Mouse (Mus musculus) lung, postnatal 25 days (tissue): Measurements from ENCODE around the gene Lrriq1.

Source experiments
- DNase-seq: peaks from one replicate; pipeline ENCODE4 v3.0.0; 2022; ENCODE audit warnings: low spot score

Gene Lrriq1

DNA sequence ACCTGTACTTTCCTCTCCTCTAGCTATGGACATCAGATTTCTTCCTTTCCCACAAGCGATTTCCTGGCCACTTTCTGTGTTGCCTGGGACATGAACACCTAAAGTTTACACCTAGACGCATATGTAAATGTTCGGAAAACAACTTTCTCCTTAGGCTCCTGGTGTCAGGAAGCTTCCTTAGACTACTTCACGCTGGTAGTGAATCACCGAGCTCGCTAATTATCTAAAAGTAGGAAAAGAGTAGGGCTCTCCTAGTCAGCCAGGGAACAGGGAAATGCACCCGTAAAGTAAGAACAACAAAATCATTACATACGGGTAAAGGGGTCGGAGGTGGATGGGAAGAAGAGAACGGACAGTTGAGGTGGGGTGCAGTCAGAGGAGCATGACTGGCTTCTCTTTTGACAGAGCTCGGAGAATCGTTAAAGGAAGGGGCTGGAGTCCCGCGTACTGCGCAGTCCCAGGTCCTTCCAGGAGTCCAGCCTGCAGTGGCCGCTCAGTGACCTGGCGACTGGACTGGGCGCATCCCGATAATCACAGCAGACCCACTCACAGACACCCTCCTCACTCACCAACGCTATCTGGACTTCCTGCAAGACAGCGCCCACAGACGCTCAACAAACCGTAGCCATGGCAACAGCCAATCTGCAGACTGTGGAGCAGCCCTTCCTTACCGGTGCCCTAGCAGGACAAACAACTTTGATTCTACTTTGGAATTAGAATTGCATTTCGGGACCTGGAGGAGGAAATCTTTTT is at the start of gene Lrriq1:
Gene Lrriq1 (minus strand): TSS at position 616 of the 753 bp plus-strand sequence.
- peak; percentile 23 for DNase-seq

DNA sequence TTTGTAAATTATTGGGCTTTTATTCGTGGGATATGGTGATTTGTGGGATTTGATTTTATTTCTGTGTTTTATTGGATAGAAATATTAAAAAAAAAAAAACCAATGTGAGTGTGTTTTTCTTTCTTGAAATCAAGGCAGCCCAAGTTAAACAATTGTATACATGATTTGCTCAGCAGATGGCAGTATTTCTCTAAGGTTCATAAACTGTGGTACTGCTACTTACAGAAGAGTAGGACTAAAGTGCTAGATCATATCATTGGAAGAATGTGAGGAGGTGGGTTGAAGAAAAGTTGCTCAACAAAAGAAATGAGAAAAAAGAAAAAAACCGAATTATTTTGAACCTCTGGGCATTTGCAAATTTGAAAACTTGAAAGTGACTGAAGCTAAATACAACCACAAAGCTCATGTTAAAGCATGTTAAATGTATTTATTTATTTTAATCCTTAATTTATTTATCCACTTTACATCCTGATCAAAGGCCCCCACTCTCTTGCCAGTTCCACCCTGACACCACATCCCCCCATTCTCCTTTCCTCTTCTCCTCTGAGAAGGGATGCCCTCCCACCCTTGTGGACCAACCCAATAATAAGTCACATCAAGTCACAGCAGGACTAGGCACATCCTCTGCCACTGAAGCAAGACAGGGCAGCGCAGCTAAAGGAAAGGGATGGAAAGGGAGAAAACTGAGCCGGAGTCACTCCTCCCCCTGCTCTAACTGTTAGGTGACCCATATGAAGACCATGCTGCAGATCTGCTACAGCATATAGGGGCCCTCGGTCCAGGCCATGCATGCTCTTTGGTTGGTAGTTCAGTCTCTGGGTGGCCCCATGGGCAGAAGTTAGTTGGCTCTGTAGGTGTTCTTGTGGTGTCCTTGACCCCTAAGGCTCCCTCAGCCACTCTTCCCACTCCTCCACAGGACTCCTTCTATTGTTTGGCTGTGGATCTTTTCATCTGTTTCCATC is 18.0 kb upstream of the Lrriq1 start:
- peak; percentile 4 for DNase-seq

DNA sequence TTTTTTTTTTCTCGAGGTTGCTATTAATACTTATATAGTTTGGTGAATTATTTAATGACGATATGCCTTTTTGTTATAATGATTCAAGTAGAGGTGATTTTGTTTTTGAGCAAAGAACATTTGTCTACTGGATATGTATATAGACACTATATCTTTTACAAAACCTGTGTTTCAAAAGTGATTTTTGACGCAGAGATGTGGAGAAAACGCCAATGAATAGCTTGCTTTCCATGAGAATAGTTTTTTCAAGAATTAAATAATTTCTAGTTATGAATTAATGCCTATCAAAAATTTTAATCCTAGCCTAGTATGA is 294 bp upstream of the Lrriq1 start:
- DNase-seq: no peak

DNA sequence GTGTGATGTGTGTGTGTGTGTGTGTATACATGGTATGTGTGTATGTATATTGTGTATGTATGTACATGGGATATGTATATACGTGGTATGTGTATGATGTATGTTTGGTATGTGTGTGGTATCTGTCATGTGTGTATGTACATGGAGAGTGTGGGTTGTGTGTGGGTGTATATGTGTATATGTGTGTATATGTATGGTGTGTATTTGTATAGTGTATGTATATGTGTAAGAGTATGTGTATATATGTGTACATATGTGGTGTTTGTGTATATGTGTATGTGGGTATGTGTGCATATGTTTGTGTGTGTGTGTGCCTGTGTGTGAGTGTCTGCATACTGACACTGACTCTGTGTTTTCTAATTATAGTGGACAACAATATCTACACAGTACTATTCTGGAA is 9.5 kb downstream of the Lrriq1 start:
- DNase-seq: no peak

DNA sequence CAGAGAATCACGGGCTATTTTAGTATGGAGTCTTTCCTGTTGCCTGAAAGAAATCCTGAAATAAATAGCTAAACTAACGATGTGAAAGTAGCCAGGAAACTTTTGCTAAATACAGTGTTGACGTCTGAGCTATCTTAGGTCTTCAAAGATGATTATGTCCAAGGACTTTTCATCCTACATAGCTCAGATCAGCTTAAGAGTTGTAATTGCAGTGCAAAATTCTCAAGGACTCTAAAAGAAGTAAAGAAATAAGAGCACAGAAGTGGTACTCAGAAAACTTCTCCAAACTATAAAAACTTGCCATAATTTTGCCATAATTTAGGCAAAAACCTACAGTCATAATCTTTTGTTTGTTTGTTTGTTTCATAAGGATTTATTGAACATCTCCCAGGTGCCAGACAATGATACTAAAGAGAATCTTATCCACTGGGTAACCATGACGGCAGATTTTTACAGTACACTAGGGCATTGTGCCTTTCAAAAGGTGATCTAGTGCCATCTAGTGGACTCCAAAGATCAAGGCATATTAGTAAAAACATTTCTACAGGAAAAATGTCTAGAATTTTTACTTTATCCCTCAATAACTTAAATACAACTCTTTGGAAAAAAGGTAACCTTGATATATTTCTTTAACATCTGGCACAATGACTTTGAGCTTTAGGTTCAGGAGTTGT is 41.3 kb downstream of the Lrriq1 start:
- no peak for DNase-seq

DNA sequence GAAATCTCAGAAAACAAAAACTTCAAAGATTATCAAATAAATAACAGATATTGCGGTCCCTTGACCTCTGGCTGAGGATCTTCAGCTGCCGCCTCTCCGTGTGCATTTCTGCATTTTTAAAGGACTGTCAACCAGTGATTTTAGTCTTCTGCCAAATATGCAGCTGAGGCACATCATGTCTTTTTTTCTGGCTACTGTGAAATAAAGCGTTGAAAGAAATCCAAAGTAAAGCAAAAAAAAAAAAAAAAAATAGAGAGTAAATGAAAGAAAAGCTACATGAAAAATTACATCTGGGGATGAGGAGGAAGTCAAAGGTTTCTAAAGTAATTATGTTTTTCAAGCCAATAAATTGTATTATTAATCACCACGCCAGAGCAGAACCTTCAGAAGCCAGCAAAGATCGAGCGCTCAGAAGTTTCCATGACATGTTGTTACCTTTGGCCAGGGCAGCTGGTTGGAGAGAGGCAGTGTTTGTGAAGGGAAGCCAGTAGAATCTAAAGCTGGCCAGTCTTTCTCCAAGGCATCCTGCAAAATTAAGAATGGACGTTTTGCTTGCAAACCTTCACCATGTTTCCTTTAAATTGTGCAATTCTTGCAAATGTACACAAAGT is 90.2 kb downstream of the Lrriq1 start:
- DNase-seq: no peak

DNA sequence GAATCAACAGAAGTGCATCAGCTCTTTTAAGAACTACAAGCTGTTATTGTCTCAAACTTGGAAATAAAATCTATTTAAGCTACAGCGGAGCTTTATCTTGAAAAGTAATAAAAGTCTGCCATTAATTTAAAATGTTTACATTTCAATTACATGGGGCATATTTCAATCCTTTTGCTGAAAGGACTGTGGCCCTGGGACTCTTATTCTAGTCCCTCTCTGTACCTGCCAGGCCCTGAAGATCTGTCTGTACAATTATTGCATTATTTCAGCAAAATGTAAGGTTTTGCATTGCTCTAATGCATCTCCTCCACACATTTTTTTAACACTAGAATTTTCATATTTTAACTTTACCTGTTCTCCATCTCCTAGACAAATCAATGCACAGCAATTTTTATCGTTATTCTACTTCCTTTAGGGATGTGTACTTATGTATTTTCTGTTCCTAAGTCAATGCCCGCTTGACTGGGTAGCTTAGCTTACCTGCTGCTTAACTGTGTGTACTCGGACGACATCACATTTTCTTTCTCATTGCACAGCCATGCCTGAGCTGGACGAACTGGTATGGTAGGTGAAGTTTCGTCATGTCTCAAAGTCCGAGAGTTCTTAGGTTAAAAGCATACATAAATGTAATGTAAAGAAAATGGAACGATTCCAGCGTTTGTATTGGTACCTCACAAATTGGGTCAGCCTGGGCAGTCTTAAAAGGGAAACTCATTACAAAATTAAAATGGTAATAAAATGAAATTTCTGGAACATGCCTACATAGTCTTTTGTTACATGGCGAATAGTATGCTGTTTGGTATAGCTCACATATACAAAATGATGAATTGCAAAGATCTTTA is 91.0 kb downstream of the Lrriq1 start:
- DNase-seq: no peak

DNA sequence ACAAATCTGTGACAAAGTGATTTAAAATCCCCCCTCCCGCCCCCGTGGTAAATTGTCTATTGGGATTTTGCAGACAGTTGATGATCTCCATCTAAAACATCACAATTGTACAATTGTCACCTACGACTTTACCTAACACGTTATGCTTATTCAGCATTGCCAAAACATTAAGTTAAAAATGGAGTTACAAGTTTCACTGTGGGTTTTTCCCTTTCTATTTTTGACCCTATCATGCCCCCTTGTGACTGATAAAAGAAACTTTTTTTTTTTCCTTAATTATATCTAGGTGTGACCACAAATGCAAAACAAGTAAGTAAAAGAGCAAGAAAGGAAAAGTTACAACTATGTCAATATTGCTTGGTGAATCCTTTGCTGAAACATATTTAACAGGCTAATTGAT is 93.6 kb downstream of the Lrriq1 start:
- DNase-seq: no peak

DNA sequence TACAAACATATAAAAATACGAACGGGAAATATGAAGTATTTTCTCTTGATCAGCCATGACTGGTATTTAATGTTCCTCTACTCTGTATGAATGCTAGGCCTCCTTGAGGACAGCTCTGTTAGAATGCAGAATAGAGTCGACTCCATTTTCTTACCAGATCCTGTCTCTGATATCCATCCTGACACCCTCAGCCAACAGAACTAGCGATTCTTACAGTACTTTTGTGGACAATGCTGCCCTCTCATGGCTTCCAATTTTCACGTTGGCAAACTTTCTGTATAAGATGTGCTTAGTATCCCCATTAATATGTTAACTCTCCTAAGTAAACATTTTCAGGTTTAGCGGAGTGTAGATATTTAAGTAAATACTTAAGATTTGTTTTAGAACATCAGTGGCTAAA is 94.6 kb downstream of the Lrriq1 start:
- no peak for DNase-seq

DNA sequence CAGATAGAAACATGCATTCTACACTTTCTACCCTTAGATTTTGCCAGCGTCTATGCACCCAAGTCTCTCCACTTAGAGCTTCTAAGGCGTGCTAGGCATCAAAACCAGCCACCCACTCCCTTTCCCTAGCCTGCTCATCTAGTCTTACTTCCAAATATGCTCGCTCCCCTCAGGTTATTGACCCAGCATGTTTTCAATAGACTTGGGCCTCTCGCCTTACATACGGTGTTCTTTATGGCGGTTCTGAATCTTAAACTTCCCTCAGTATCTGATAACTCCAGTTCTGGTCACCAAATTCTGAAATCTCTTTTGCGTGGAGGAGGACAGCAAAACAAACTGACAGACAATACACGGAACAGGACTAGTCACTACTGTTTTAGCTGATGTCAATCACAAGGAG is 95.5 kb downstream of the Lrriq1 start:
- DNase-seq: no peak

DNA sequence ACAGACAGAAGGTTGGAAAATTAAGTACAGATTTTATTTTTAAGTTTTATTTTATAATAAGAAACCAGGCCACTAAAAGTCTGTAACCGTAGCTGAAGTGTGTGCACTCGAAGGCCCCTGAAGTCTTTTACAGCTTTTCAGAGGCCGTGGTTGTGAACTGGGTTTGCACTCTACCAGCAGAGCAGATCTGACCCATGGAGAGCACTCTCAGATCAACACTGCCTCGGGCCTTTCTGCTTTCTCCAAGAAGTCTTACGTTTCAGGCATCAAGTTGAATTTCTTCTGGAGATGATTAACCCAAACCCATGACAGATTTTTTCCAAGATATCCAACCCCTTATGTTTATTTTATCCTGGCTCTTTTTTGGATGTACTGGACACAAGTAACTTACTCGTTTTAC is 121.5 kb downstream of the Lrriq1 start:
- no peak for DNase-seq

DNA sequence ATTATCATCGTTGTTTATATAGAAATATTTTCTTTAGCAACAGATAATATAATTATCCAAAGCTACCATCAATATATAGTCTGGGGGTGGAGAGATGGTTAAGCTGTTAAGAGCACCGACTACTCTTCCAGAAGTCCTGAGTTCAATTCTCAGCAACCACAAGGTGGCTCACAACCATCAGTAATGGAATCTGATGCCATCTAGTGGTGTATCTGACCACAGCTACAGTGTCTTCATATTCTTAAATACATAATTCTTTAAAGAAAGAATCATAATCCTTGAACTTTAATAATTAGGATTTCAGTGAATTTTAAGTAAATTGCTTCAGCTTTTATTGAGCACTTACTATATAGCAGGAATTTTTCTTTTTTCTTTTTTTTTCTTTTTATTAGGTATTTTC is 128.0 kb downstream of the Lrriq1 start:
- DNase-seq: no peak

DNA sequence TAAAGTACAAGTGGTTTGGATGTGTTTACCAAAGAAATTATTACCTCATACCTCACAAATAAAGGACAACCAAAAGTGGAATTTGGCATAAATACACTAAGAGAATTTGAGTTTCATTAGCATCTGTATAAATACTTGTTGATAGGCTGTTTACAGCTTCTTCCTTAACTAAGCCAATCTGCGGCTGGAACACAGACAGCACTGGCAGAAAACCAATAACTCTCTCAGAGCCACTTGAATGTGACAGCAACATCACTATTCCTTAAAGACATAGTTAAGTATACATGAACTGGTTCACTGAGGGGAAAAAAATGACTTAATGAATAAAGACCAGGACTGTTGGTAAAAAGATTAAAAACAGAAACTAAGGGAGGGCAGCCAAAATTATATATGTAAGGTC is 150.0 kb downstream of the Lrriq1 start:
- no peak for DNase-seq

DNA sequence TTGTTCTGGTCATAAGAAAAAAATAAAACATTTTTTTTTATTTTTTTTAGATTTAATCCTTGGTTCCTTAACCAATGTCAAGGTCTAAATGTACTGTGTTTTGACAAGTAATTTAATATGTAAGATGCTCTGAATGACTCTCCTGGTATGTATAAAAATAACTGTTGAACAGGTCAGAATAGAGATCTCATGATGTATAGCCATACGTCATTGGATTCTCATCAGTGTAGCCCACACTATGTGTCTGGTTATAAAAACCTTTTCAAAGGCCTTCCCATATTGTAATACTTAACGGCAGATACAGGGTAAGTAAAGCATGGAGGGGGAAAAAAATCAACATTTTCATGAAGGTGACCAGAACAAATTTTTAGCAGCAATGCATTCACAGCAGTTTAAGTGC is 186.5 kb downstream of the Lrriq1 start:
- no peak for DNase-seq

DNA sequence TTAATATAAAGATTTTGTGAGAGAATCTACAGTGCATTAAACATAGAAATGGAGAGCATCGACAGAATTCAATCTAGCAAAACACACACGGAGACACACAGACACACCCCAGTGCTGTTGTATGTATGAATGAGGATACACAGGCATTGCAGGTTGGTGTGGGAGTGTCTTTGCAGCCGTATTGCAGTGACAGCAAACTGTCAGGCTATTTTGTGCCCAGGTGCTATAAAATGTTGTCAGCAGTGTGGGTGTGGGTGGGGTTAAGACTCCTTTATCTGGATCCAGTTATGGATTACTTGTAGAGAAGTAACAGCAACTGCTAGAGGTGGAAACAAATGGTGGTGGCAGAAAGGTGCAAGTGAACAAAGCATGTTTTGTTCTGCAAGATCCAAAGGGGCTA is 189.5 kb downstream of the Lrriq1 start:
- DNase-seq: no peak

DNA sequence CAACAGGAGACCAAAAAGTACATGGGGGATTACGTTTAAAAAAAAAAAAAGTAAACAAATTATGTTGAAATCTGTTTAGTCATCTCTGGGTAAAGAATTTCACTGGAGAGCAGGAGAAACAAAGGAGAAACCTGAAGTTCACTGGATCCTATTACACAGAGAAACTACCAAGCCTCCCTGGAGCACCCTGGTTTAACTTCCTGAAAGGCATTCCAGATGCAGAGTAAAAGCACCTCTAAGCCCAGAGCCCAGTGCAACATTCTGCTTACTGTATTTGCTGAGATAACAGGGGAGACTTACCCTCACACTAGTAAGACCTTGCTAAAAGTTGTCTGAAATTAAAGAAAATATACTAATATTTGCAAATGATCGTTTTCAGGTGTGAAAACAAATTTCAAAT is 191.1 kb downstream of the Lrriq1 start:
- DNase-seq: no peak

DNA sequence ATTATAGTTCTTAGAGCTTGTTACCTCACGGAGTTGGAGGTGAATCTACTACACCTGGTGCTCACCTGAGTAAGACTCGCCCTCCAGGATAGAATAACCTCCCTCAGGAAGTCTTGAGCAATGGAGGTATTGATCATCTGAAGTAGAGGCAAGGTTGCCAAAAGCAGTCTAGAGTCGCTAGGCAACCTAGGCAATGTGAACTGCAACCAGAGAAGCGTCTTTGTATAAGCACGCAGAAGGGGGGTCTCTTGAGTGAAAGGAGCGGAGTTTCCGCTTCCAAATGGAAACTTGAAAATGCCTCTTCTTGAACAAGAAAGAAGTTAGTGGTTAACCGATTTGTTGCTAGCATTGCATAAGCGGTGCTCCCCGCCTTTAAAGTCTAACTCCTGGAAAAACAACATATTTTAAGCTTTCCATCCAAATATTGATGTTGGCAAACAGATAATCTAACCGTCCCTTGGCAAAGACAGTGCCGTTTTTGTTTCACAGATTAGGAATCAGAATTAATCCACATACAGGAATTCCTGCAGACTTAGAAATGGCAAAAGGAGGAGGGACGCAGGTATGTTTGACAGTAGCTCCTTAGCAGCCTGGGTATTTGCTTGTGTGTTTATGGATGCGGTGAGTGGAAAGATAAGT is 201.0 kb downstream of the Lrriq1 start:
- no peak for DNase-seq

DNA sequence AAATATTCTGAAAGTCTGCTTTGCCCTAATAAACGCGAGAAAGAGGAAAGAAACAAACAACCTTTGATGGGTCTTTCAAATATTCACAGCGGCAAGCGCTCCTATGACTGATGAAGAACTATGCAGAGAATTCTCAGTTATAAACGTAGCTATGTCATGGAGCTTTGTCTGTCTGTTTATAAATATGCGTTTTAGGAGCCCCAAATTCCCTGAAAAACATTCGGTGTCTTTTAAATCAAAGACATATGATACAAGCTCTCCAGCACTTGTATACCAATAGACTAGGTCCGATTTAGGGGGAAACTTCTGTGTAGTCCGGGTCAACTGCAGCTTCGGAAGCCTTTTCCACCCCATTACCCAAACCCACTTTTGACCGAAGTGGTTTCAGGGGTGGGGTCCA is 205.2 kb downstream of the Lrriq1 start:
- DNase-seq: no peak

DNA sequence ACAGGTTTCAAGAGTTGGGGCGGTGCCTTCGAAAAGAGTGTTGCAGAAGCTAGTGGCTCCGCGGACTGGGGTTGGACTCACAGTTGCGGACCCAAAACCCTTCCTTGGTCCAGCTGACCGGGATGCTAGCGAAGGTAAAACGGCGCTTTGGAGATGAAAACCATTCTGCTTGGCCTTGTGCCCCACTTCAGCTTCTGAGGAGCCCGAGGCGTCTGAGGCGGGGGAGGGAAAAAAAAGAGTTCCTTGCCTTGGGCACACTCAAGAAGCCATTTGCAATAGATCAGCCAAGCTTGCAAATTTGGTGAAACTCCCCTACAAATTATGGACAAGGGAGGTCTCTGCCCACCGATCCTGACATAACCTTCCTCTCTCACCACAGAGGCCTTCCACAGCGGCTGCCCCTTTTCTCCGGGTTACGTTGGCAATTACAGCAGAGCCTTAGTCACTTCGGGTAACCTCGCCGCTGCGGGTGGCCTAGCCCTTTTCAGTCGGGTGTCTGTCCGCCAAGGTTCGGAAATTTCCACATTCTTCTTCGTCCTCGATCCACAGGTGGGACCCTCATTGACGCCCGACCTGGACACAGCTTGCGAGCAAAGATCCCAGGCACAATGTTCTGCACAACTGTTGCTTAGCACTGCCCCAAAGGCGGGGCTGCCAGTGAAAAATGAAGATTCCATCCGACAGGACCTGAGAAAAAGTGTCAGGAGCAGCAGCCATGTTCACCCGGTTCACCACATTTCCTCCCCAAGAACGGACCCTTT is 206.2 kb downstream of the Lrriq1 start, which contains the start of gene Alx1:
Gene Alx1 (minus strand): TSS at position 486 of the 761 bp plus-strand sequence.
- no peak for DNase-seq

DNA sequence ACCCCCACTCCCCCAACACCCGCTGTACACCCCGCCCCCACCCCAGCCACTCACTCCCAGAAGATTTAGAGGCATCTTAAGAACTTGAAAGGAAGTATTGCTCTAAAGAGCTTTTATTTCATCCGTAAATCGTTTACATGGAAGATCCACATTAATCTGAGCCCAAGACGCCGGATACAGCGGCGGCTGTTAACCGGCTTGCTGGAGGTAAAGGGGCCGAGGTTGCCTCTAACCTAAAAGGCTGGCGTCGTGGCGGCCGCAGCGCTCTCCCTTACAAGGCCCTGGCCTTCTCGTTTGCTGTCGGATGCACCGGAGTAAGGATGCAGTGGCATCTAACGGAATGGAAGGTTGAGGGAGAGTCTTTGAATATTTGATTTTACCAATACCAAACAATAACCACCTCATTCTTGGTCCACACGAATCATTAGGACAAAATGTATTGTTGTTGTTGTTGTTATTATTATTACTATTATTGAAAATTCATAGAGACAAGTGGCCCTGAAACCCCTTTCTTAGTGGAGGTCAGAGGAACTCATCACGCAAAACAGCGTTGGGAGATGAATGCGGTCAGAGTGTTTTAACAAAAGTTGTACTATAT is 206.9 kb downstream of the Lrriq1 start:
- DNase-seq: no peak
